Mouse (Mus musculus): ENCODE measurements around the gene Fam189a2.

Gene Fam189a2

DNA sequence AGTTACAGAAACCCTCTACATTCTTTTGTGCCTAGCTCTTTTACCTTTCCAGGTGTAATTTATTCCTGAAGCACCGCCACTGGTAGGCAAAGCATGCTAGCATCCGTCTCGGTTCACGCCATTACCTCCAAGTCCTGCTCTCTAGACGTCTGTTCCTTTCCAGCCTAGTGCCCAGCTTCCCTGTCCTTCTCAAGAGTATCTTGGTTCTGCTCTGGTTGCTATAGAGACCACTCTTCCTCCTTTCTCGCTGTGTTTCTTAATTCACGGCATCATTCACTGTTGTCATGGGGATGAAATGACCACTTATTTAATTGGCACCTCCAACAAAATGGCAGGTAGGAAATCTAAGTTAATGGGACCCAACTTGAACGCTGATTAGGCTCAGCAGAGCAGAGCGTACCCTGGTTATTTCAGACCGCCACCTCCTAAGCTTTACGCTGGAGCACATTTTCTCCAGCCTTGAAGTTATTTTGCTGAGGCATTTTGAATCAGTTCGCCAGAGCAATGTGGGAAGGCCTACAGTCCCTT lies 89.3 kb downstream of the Fam189a2 start:
- DNase-seq (ENCODE audit: low spot score in 2 of 2), result no peak

DNA sequence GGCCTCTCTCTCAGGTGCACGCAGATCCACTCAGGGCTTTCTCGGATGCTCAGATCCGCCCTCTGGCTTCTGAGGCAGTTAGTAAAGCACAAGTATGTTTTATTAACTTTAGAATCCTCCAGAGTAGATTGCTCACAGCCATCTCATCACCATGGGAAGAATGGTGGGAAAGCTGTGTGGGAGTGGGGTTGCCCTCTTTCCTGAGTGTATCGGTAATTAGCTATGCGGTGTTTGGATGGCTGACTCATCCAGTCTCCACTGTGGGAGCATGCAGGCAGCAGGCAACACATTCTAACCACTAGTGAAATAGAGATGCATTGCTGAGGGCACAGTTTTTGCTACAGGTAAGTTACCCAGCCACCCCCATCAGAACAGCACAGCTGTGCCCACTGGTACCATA lies 100.0 kb downstream of the Fam189a2 start:
- no peak for DNase-seq (ENCODE audit: low spot score in 2 of 2)

DNA sequence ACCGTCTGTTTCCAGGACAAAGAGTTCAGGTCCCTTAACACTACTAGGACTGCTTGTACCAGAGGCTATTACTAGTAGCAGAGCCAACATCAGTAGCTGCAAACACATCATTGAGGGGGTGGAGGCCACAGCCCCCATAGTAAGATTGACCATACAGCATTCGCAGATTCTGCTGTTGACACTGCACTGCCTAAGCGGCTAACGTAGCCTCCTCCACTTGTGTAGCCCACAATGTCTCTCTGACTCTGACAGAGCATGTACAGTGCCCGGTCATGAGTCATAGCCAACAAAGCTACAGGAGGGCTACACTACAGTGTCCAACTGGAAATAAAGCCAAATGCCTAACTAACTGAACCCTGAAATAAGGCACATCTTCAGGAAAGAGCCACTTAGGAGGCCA lies 105.3 kb downstream of the Fam189a2 start:
- no peak for DNase-seq (ENCODE audit: low spot score in 2 of 2)

DNA sequence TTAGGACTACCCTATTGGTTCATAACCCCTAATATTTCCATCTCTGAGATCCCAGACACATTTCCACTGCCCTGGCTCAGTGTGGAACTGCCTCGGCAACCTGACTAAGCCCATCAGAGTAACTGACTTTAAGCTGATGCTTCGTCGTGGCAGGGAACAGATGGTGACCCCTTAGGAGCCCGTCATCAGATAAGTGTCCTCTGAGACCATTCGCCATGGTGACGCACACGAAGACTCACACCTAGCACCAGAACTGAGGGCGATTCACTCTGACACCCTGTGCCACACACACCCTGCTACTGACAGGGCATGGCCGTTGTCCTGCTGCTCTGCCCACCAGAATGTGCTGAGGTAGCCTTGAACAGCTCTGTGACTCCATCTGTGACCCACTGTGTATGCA lies 106.0 kb downstream of the Fam189a2 start:
- no peak for DNase-seq (ENCODE audit: low spot score in 2 of 2)

DNA sequence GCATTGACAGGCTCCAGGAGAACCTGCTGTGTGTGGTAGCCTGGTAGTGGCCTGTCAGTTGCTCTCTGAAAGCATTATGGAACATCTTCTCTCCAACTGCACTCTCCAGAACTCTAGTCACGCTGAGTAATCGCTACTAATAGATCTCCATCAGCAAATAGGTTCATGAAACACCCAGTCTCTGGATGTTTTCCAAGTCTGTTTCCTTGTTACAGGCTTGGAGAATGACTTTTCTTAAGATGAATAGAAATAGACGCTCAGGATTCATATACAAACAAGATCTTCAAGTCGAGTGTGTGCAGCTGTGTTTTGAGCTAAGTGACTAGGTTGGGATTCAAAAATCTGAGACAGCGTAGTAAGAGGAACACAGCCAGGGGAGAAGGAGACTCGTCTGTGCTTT lies 106.8 kb downstream of the Fam189a2 start:
- DNase-seq (ENCODE audit: low spot score in 2 of 2), result no peak
